Mouse (Mus musculus): ENCODE results near the gene Gpd1.
"Not testable (repeated sequence)": the region's sequence is repeated elsewhere in the genome, so short reads cannot be mapped to it uniquely, and the experiment has no call there.

Gpd1 gene

DNA sequence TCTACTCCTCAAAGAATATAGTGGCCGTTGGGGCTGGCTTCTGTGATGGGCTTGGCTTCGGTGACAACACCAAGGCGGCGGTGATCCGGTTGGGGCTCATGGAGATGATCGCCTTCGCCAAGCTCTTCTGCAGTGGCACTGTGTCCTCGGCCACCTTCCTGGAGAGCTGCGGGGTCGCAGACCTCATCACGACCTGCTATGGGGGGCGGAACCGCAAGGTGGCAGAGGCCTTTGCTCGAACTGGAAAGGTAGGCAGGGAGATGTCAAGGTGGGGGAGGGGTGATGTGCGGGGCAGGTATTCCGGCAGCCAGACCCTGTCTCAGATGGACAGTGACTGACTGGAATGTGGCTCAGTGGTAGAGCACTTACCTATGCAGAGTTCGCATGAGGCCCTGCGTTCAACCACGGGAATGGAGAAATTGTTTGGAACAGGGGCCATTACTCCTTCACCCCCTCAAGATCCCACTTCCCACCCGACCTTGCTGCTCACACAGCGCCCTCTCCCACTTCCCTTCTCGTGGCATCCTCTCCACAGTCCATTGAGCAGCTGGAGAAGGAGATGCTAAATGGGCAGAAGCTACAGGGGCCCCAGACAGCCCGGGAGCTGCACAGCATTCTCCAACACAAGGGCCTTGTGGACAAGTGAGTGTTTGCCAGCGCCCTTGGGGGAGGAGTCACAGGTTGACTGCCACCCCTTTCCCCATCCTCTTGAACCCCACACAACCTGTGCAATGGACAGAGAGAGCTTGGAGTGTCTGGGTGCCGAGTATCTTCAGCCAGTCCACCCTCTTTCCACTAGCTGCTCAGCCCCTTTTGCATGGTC is 4.8 kb downstream of the Gpd1 start:
- DNase-seq (ENCODE audit: low spot score) = no peak

- no peak for DNase-seq (ENCODE audit: low spot score)
Measured at GRCm38 (mm10) chr15:99723120-99723514, 5.8 kb downstream of the Gpd1 start.

DNA sequence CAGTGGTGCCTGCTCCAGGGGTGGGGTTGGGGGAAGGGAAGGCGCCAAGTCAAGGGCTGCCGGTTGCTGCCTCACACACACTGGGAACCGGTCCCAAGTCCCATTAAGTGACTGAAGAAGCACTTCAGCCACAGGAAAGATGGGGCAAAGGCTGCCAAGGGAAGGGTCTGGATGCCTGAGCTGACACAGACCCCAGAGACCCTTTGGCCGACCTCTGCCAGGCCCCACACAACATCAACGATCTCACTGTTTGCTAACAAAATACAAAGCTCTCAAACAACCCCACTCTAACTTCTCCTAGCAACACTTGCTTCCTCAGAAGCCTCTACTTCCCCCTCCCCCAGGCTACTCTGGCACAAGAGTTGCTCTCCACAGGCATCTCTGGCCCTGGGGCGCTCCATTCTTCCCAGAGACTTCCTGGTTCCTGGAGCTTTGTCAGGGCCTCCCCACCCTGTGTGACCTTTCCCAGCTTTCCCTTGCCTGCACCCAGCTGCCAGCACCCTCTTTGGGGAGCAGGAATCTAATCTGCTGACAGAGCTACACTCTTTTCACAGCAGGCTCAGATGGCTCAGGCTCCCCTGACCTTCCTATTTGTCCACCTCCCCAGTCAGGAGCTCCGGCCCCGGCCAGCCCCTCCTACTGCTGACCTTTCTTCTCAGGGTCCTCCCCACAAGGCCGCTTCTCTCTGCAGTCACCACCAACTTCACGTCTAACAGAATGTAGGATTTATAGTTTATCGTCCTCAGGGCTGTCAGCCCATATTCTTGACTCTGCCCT is 6.4 kb downstream of the Gpd1 start:
- peak; percentile 48 for DNase-seq (ENCODE audit: low spot score)

GRCm38 (mm10) chr15:99724292-99725021 is 7.1 kb downstream of the Gpd1 start:
- DNase-seq (ENCODE audit: low spot score) = peak; percentile 72

- DNase-seq (ENCODE audit: low spot score) = peak; percentile 97
Measured at GRCm38 (mm10) chr15:99725341-99726155, 8.2 kb downstream of the Gpd1 start, which contains the start of gene Cox14. Gene Cox14 (plus strand): TSS chr15:99725618.

GRCm38 (mm10) chr15:99726549-99726948 is 9.2 kb downstream of the Gpd1 start:
- no peak for DNase-seq (ENCODE audit: low spot score)

GRCm38 (mm10) chr15:99727039-99727438 is 9.7 kb downstream of the Gpd1 start:
- not testable (repeated sequence) for DNase-seq (ENCODE audit: low spot score)

DNA sequence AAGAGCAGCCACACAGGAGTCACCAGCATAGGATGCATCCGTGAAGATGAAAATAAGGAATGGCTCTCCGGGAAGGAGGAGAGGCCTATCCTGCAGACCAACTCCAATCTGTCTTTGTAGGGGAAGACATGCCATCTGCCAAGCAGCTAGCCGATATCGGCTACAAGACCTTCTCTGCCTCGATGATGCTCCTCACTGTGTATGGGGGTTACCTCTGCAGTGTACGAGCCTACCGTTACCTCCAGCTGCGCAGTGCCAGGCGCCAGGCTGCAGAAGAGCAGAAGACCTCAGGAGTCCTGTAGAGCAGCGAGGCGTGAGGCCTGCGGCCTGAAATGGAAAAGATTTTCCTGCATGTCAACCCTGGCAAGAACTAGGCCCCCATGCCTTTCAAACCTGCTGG is 10.2 kb downstream of the Gpd1 start:
- no peak for DNase-seq (ENCODE audit: low spot score)

- DNase-seq (ENCODE audit: low spot score) = no peak
Measured at GRCm38 (mm10) chr15:99728211-99728610, 10.9 kb downstream of the Gpd1 start.

- no peak for DNase-seq (ENCODE audit: low spot score)
Measured at GRCm38 (mm10) chr15:99729056-99729783, 11.9 kb downstream of the Gpd1 start.

GRCm38 (mm10) chr15:99731167-99731566 is 13.9 kb downstream of the Gpd1 start:
- no peak for DNase-seq (ENCODE audit: low spot score)

DNA sequence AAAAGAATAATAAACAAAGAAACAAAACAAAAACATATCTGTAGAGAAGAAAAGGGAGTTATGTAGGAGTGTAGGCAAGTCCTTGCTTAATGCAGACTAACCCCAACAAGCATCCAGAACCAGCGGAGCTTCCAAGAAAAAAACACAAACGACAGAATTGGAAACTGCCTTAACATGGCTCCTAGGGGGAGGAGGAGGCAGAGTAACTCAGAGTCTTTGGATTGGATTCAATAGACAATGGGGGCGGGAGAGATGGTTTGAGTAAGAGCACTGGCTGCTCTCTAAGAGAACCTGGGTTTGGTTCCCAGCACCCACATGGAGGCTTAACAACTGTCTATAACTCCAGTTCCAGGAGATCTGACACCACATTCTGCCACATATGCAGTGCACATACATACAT is 14.4 kb downstream of the Gpd1 start:
- DNase-seq (ENCODE audit: low spot score) = no peak

- DNase-seq (ENCODE audit: low spot score) = no peak
Measured at GRCm38 (mm10) chr15:99733186-99733585, 15.9 kb downstream of the Gpd1 start.

- no peak for DNase-seq (ENCODE audit: low spot score)
Measured at GRCm38 (mm10) chr15:99735631-99736030, 18.3 kb downstream of the Gpd1 start.

GRCm38 (mm10) chr15:99736675-99737074 is 19.4 kb downstream of the Gpd1 start:
- DNase-seq (ENCODE audit: low spot score) = no peak

GRCm38 (mm10) chr15:99740229-99740628 is 22.9 kb downstream of the Gpd1 start:
- DNase-seq (ENCODE audit: low spot score) = no peak

GRCm38 (mm10) chr15:99754204-99754603 is 36.9 kb downstream of the Gpd1 start:
- no peak for DNase-seq (ENCODE audit: low spot score)

DNA sequence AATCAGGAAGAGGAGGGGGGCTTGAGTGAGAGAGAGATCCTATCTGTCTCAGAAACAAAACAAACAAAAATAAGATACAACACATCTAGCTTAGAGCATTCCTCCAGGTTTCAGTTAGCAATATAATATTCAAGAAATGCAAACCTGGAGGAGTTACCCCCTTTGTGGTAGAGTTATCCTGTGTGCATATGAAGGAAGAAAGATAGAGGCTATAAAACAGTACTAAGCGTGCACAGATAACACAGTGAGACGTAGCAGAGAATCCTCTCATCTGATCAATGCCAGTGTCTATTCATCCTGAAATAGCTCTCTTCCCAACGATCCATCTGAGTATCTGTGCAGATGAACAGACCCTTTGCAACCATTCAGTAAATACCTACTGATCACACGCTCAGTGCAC is 50.2 kb downstream of the Gpd1 start:
- no peak for DNase-seq (ENCODE audit: low spot score)

GRCm38 (mm10) chr15:99768761-99769160 is 51.4 kb downstream of the Gpd1 start:
- no peak for DNase-seq (ENCODE audit: low spot score)

- no peak for DNase-seq (ENCODE audit: low spot score)
Measured at GRCm38 (mm10) chr15:99771004-99771500, 53.7 kb downstream of the Gpd1 start.
